Mouse (Mus musculus) hindbrain, embryonic 16.5 days (tissue): ENCODE results near the gene Jag2. TPM values are rescaled to one million over a fixed set of nuclear protein-coding genes. Genes with fewer than 3 reads are reported as not detected.

ENCODE experiments used
- ATAC-seq: fragments of 200-750 bp; cut with Nextera tagmentation; 2 replicates; pipeline ENCODE4 v1.8.0; 2017; ENCODE audit warnings: moderate TSS enrichment, moderate library complexity
- H3K27ac ChIP-seq: fragments of 300-500 bp; sonication (generic); 2 replicates; pipeline ENCODE4 v1.5.1; 2014; ENCODE audit warnings: low read depth, mild to moderate bottlenecking, control low read depth, low read length, moderate library complexity
- H3K27me3 ChIP-seq: fragments of 300-500 bp; sonication (generic); replicated peaks from 2 replicates; pipeline ENCODE4 v1.6.1; 2014; ENCODE audit warnings: low read length; ENCODE audit not compliant: control insufficient read depth, insufficient read depth
- H3K36me3 ChIP-seq: fragments of 300-500 bp; sonication (generic); 2 replicates; pipeline ENCODE4 v1.6.1; 2014; ENCODE audit warnings: mild to moderate bottlenecking, low read length, moderate library complexity, mixed read lengths; ENCODE audit not compliant: control insufficient read depth, insufficient read depth
- H3K4me1 ChIP-seq: fragments of 300-500 bp; sonication (generic); 2 replicates; pipeline ENCODE4 v1.6.1; 2014; ENCODE audit warnings: low read depth, low read length; ENCODE audit not compliant: control insufficient read depth, insufficient read depth
- H3K4me2 ChIP-seq: fragments of 300-500 bp; sonication (generic); 2 replicates; pipeline ENCODE4 v1.6.1; 2014; ENCODE audit warnings: mild to moderate bottlenecking, low read length, control low read depth, moderate library complexity
- H3K4me3 ChIP-seq: fragments of 300-500 bp; sonication (generic); 2 replicates; pipeline ENCODE4 v1.5.1; 2014; ENCODE audit warnings: mild to moderate bottlenecking, low read length, control low read depth, moderate library complexity
- H3K9ac ChIP-seq: fragments of 300-500 bp; sonication (generic); 2 replicates; pipeline ENCODE4 v1.6.1; 2014; ENCODE audit warnings: low read depth, mild to moderate bottlenecking, control low read depth, low read length, moderate library complexity
- H3K9me3 ChIP-seq: fragments of 300-500 bp; sonication (generic); 2 replicates; pipeline ENCODE4 v1.6.1; 2014; ENCODE audit warnings: mild to moderate bottlenecking, low read length, moderate library complexity; ENCODE audit not compliant: control insufficient read depth
- WGBS: fragments of 180-500 bp; shearing (Covaris S2); extraction: QIAGEN DNeasy Blood & Tissue Kit; methylation state at CpG from one replicate; pipeline ENCODE4 v1.1.7; 2014; 5-methylcytosine and 5-hydroxymethylcytosine counted together
- polyA plus RNA-seq: library from polyadenylated mRNA; unstranded; fragments of >200 nt; fragmentation: Nextera tagmentation; extraction: Ambion mirVana; gene quantifications from 2 replicates; pipeline ENCODE4 v1.2.1, GENCODE M21; 2015

Jag2 gene
- polyA plus RNA-seq, 1 experiment from 2014 or later = 11.1 TPM

GRCm38 (mm10) chr12:112915587-112915986 is 14.0 kb downstream of the Jag2 start:
- H3K27me3 ChIP-seq = no peaks in the 10 kb centered on the region
- 52% methylated on average over 13 of the region's 13 CpGs for WGBS
- no peak for ATAC-seq
- no peak overlapping the region for H3K4me2 ChIP-seq
- no peaks in the 10 kb centered on the region for H3K4me1 ChIP-seq
- no peaks in the 10 kb centered on the region for H3K9me3 ChIP-seq
- peaks cover 45% of the 10 kb centered on the region for H3K36me3 ChIP-seq
- H3K4me3 ChIP-seq = no peak overlapping the region
- no peak overlapping the region for H3K27ac ChIP-seq
- H3K9ac ChIP-seq = no peak overlapping the region

DNA sequence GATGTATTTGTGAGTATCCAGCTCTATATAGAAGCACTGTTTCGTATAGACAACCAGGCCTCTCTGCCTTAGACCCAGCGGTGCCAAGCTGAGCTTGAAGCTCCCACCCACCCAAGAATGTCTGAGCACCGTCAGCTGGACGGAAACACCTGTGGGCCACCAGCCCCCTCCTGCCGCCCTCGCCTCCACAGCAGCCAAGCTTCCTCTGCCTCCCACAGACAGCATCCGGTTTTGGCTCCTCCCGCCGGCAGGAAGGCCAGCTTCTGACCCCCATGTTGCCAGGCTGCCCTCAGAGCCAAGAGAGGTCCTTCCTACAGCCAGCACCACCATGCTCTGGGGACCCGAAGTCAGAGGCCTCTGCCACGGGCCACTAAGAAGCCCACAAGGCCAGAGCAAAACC is 15.0 kb downstream of the Jag2 start:
- no peak overlapping the region for H3K4me3 ChIP-seq
- no peak overlapping the region for H3K9ac ChIP-seq
- no peaks in the 10 kb centered on the region for H3K9me3 ChIP-seq
- no peak for ATAC-seq
- WGBS = 83% methylated on average over 11 of the region's 11 CpGs
- no peaks in the 10 kb centered on the region for H3K4me1 ChIP-seq
- no peak overlapping the region for H3K27ac ChIP-seq
- no peak overlapping the region for H3K4me2 ChIP-seq
- H3K27me3 ChIP-seq = no peaks in the 10 kb centered on the region
- peaks cover 49% of the 10 kb centered on the region for H3K36me3 ChIP-seq

- Histone ChIP-seq H3K9me3 (no peaks in the 10 kb centered on the region), H3K27ac (no peak overlapping the region), H3K4me1 (no peaks in the 10 kb centered on the region), H3K4me2 (no peak overlapping the region), H3K36me3 (peaks cover 54% of the 10 kb centered on the region), H3K27me3 (no peaks in the 10 kb centered on the region), H3K9ac (no peak overlapping the region), H3K4me3 (no peak overlapping the region)
- ATAC-seq = no peak
- WGBS = 81% methylated on average over 28 of the region's 28 CpGs
These were observed 16.4 kb downstream of the Jag2 start for GRCm38 (mm10) chr12:112912951-112913745.

- Histone ChIP-seq H3K9me3 (no peaks in the 10 kb centered on the region), H3K27me3 (no peaks in the 10 kb centered on the region), H3K9ac (no peak overlapping the region), H3K4me2 (no peak overlapping the region), H3K4me3 (no peak overlapping the region), H3K27ac (no peak overlapping the region), H3K4me1 (no peaks in the 10 kb centered on the region), H3K36me3 (peaks cover 54% of the 10 kb centered on the region)
- 95% methylated on average over 17 of the region's 17 CpGs for WGBS
- no peak for ATAC-seq
These were observed 17.9 kb downstream of the Jag2 start for GRCm38 (mm10) chr12:112911701-112912100.

- Histone ChIP-seq H3K27me3 (no peaks in the 10 kb centered on the region), H3K4me2 (no peak overlapping the region), H3K27ac (no peak overlapping the region), H3K9ac (no peak overlapping the region), H3K36me3 (peaks cover 46% of the 10 kb centered on the region), H3K4me1 (no peaks in the 10 kb centered on the region), H3K9me3 (no peaks in the 10 kb centered on the region), H3K4me3 (no peak overlapping the region)
- 95% methylated on average over 22 of the region's 22 CpGs for WGBS
- no peak for ATAC-seq
These were observed 20.6 kb downstream of the Jag2 start for GRCm38 (mm10) chr12:112908991-112909390.

DNA sequence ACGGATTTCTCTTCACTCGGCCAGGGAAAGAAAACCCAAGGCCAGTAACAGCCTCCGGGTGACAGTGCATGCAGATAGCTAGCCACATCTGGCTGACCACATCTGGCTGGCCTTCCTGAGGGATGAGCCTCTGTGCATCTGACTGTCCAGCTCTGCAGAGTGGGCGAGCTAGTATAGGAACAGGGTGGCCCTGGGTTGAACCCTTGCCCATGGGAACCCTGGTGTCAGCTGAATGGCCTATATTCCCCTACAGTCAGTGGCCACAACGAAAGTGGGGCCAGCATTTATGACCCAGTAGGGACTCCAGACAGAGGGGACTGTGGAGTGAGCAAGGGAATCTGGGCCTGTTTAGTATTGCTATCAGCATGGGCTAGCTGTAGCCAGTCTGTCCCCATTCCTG is 24.6 kb downstream of the Jag2 start:
- ATAC-seq = no peak
- WGBS = 89% methylated on average over 5 of the region's 5 CpGs
- Histone ChIP-seq H3K4me3 (no peak overlapping the region), H3K9ac (no peak overlapping the region), H3K27me3 (no peaks in the 10 kb centered on the region), H3K4me2 (no peak overlapping the region), H3K36me3 (peaks cover 13% of the 10 kb centered on the region), H3K9me3 (no peaks in the 10 kb centered on the region), H3K27ac (no peak overlapping the region), H3K4me1 (no peaks in the 10 kb centered on the region)

GRCm38 (mm10) chr12:112903941-112904340 is 25.6 kb downstream of the Jag2 start:
- H3K4me2 ChIP-seq = no peak overlapping the region
- no peaks in the 10 kb centered on the region for H3K27me3 ChIP-seq
- H3K4me3 ChIP-seq = no peak overlapping the region
- H3K36me3 ChIP-seq = peaks cover 5% of the 10 kb centered on the region
- H3K27ac ChIP-seq = no peak overlapping the region
- no peaks in the 10 kb centered on the region for H3K4me1 ChIP-seq
- no peak for ATAC-seq
- H3K9ac ChIP-seq = no peak overlapping the region
- H3K9me3 ChIP-seq = no peaks in the 10 kb centered on the region
- 60% methylated on average over 8 of the region's 8 CpGs for WGBS

DNA sequence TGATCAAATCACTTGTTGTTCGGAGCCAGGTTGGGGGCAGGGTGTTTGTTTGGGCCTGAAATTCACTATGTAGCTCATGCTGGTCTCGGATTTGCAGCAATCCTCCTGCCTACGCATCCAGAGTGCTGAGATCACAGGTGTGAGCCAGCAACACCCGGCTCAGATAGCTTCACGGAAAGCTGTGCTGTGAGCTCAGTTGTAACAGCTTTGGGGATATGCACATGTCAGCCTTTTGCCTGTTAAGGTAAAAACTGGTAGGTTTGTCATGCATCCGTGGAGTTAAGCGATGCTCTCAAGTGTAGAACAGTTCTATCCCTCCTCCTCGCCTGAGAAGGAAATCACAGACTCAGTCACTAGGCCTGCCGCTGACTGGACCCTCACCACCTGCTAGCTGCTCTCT is 28.9 kb downstream of the Jag2 start:
- Histone ChIP-seq H3K9me3 (no peaks in the 10 kb centered on the region), H3K36me3 (no peaks in the 10 kb centered on the region), H3K27me3 (no peaks in the 10 kb centered on the region), H3K27ac (no peak overlapping the region), H3K9ac (no peak overlapping the region), H3K4me1 (peaks cover 4% of the 10 kb centered on the region), H3K4me2 (no peak overlapping the region), H3K4me3 (no peak overlapping the region)
- no peak for ATAC-seq
- 87% methylated on average over 9 of the region's 9 CpGs for WGBS

DNA sequence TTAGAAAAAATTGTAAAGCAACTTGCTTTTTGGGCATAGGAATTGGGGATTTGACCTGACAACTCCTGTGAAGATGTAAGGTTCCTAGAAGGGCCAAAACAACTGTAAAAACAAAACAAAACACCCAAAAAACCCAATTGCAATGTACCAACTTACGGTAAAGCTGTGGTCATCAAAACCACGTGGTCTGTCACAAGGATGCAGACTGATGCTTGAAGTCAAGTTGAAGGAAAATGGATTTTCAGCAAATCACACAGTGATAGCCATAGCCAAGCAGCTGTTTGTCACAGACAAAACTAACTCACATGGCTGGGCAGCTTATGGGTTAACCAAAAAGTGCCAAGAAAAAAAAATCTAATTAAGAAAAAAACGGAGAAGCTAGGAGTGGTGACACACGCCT is 30.6 kb downstream of the Jag2 start:
- H3K27me3 ChIP-seq = no peaks in the 10 kb centered on the region
- H3K4me3 ChIP-seq = no peak overlapping the region
- no peak overlapping the region for H3K4me2 ChIP-seq
- no peak for ATAC-seq
- H3K9ac ChIP-seq = no peak overlapping the region
- 52% methylated on average over 4 of the region's 4 CpGs for WGBS
- H3K9me3 ChIP-seq = no peaks in the 10 kb centered on the region
- H3K36me3 ChIP-seq = no peaks in the 10 kb centered on the region
- H3K4me1 ChIP-seq = peaks cover 8% of the 10 kb centered on the region
- H3K27ac ChIP-seq = no peak overlapping the region
